Mouse (Mus musculus) spleen, adult 2 months (tissue): ENCODE measurements around the gene P2rx3. TPM values are rescaled to one million over a fixed set of nuclear protein-coding genes. Genes with fewer than 3 reads are reported as not detected.

ENCODE experiments used
- DNase-seq, 2 experiments: peaks; one replicate each; pipeline versions ENCODE4 v3.0.0 to v3.0.0-alpha.2; 2012 to 2021; ENCODE audit warnings: low spot score in 2 of 2, low read depth in 1 of 2
- H3K27ac ChIP-seq: fragments of 200-500 bp; 2 replicates; pipeline ENCODE4 v1.5.1; 2012; ENCODE audit warnings: low read length, inconsistent platforms; ENCODE audit not compliant: insufficient read depth
- H3K27me3 ChIP-seq: fragments of 200-500 bp; 2 replicates; pipeline ENCODE4 v1.6.1; 2012; ENCODE audit warnings: mild to moderate bottlenecking, moderate library complexity, low read length, inconsistent platforms; ENCODE audit not compliant: control insufficient read depth, insufficient read depth
- H3K36me3 ChIP-seq: fragments of 200-500 bp; 2 replicates; pipeline ENCODE4 v1.6.1; 2012; ENCODE audit warnings: mild to moderate bottlenecking, low read length, inconsistent platforms; ENCODE audit not compliant: control insufficient read depth, insufficient read depth
- H3K4me1 ChIP-seq: fragments of 200-500 bp; 2 replicates; pipeline ENCODE4 v1.6.1; 2011; ENCODE audit warnings: inconsistent platforms; ENCODE audit not compliant: control insufficient read depth, insufficient read depth, insufficient read length
- H3K4me3 ChIP-seq: fragments of 200-500 bp; 2 replicates; pipeline ENCODE4 v1.5.1; 2011; ENCODE audit warnings: mild to moderate bottlenecking, inconsistent platforms; ENCODE audit not compliant: insufficient read depth, insufficient read length; ENCODE audit errors: extremely low read depth
- CTCF ChIP-seq: fragments of 200-500 bp; IDR thresholded peaks from 2 replicates; pipeline ENCODE4 v1.5.1; 2011; ENCODE audit warnings: mild to moderate bottlenecking, inconsistent platforms; ENCODE audit not compliant: insufficient read depth, insufficient read length, insufficient replicate concordance; ENCODE audit errors: extremely low read depth
- POLR2A ChIP-seq: fragments of 200-500 bp; IDR thresholded peaks from 2 replicates; pipeline ENCODE4 v1.6.1; 2011; ENCODE audit warnings: low read depth, low read length, inconsistent platforms
- WGBS: fragments of 180-500 bp; shearing (Covaris S2); methylation state at CpG from one replicate; pipeline ENCODE4 v1.1.7; 2018; 5-methylcytosine and 5-hydroxymethylcytosine counted together
- polyA plus RNA-seq: library from polyadenylated mRNA; depleted of rRNA; stranded (reverse); fragments of >200 nt; gene quantifications from 2 replicates; pipeline ENCODE4 v1.2.3, GENCODE M21; 2012

The P2rx3 gene
- polyA plus RNA-seq, 1 experiment = 0.28 TPM

GRCm38 (mm10) chr2:85050746-85051145 lies 13.5 kb upstream of the P2rx3 start:
- Histone ChIP-seq H3K36me3 (peaks cover 10% of the 10 kb centered on the region), H3K27me3 (no peaks in the 10 kb centered on the region), H3K4me3 (no peak overlapping the region), H3K27ac (peak overlapping the region; percentile 48; the same call in 1 of the 2 replicates), H3K4me1 (no peaks in the 10 kb centered on the region)
- TF ChIP-seq CTCF (no peak), POLR2A (no peak)
- 73% methylated on average over 9 of the region's 9 CpGs for WGBS
- DNase-seq = no peak

- 77% methylated on average over 10 of the region's 10 CpGs for WGBS
- Histone ChIP-seq H3K27me3 (no peaks in the 10 kb centered on the region), H3K27ac (peak overlapping the region; percentile 48; the same call in 1 of the 2 replicates), H3K4me1 (no peaks in the 10 kb centered on the region), H3K4me3 (peak overlapping the region; percentile 15; the same call in 1 of the 2 replicates), H3K36me3 (peaks cover 10% of the 10 kb centered on the region)
- no peak for TF ChIP-seq CTCF
- TF ChIP-seq POLR2A = no peak
- DNase-seq = no peak
Measured at GRCm38 (mm10) chr2:85050001-85050634, 12.9 kb upstream of the P2rx3 start.

- Histone ChIP-seq H3K27ac (no peak overlapping the region), H3K27me3 (no peaks in the 10 kb centered on the region), H3K4me1 (no peaks in the 10 kb centered on the region), H3K36me3 (peaks cover 12% of the 10 kb centered on the region), H3K4me3 (no peak overlapping the region)
- WGBS = 92% methylated on average over 4 of the region's 4 CpGs
- DNase-seq = no peak
- TF ChIP-seq POLR2A (no peak), CTCF (no peak)
Measured at GRCm38 (mm10) chr2:85049277-85049676, 12.0 kb upstream of the P2rx3 start.

GRCm38 (mm10) chr2:85048168-85048751 lies 11.0 kb upstream of the P2rx3 start:
- Histone ChIP-seq H3K27me3 (no peaks in the 10 kb centered on the region), H3K36me3 (peaks cover 14% of the 10 kb centered on the region), H3K4me3 (peak overlapping the region; percentile 68), H3K27ac (peak overlapping the region; percentile 21), H3K4me1 (peaks cover 3% of the 10 kb centered on the region; the same call in 1 of the 2 replicates)
- TF ChIP-seq POLR2A (no peak), CTCF (no peak)
- 2% methylated on average over 43 of the region's 44 CpGs for WGBS
- DNase-seq = peak in 1 of 2 experiments; percentile 52

- TF ChIP-seq POLR2A (no peak; the same call in 1 of the 2 replicates), CTCF (no peak)
- H3K4me3 ChIP-seq = peak within 1 kb of the TSS; percentile 68
- peaks cover 17% of the 10 kb centered on the region for H3K36me3 ChIP-seq
- peak within 1 kb of the TSS; percentile 21 for H3K27ac ChIP-seq
- WGBS = under 1% methylated on average over 42 of the region's 42 CpGs
- no peaks in the 10 kb centered on the region for H3K27me3 ChIP-seq
- H3K4me1 ChIP-seq = peaks cover 3% of the 10 kb centered on the region; the same call in 1 of the 2 replicates
- peak; percentile 93 to 95 for DNase-seq
Measured at GRCm38 (mm10) chr2:85047596-85048167, 10.4 kb upstream of the P2rx3 start, which contains the start of gene Tnks1bp1. Gene Tnks1bp1 (plus strand): TSS chr2:85048022.

GRCm38 (mm10) chr2:85047081-85047480 lies 9.8 kb upstream of the P2rx3 start:
- DNase-seq = no peak
- no peaks in the 10 kb centered on the region for H3K27me3 ChIP-seq
- TF ChIP-seq CTCF (no peak), POLR2A (no peak)
- H3K27ac ChIP-seq = no peak overlapping the region
- WGBS = 77% methylated on average over 10 of the region's 10 CpGs
- peaks cover 21% of the 10 kb centered on the region for H3K36me3 ChIP-seq
- peaks cover 3% of the 10 kb centered on the region; the same call in 1 of the 2 replicates for H3K4me1 ChIP-seq
- H3K4me3 ChIP-seq = peak overlapping the region; percentile 68; the same call in 1 of the 2 replicates
